Mouse (Mus musculus): ENCODE results near the gene Slc5a10. TPM values are rescaled to one million over a fixed set of nuclear protein-coding genes. Genes with fewer than 3 reads are reported as not detected.

Slc5a10 gene
- polyA plus RNA-seq, 1 experiment: not detected

GRCm38 (mm10) chr11:61747161-61747560 lies 26.5 kb upstream of the Slc5a10 start:
- H3K27me3 ChIP-seq (ENCODE audit: control insufficient read depth, insufficient read depth, insufficient read length): no peaks in the 10 kb centered on the region
- H3K36me3 ChIP-seq (ENCODE audit: control insufficient read depth, insufficient read depth): peaks cover 82% of the 10 kb centered on the region
- no peak overlapping the region for H3K4me3 ChIP-seq (ENCODE audit: insufficient read depth, poor library complexity, severe bottlenecking)
- H3ac ChIP-seq (ENCODE audit: control insufficient read depth, insufficient read length, low read depth): no peak overlapping the region
- no peaks in the 10 kb centered on the region for H3K79me3 ChIP-seq (ENCODE audit: low read depth)
- TF ChIP-seq MYOG (IDR thresholded peaks at IDR 0.05; ENCODE audit: control insufficient read depth, extremely low read depth, insufficient read length): no peak
- no peak for TF ChIP-seq CEBPB (IDR thresholded peaks at IDR 0.05; ENCODE audit: low read depth)
- TF ChIP-seq MAX (IDR thresholded peaks at IDR 0.05): no peak
- TF ChIP-seq FOSL1 (IDR thresholded peaks at IDR 0.05; ENCODE audit: insufficient read depth, low read length, poor library complexity, severe bottlenecking): no peak
- TF ChIP-seq CTCF (IDR thresholded peaks at IDR 0.05; ENCODE audit: control insufficient read depth, insufficient read depth, insufficient read length): no peak
- TF ChIP-seq MYOD1 (IDR thresholded peaks at IDR 0.05; ENCODE audit: control insufficient read depth, insufficient read length, low read depth): no peak
- TF ChIP-seq USF1 (IDR thresholded peaks at IDR 0.05; ENCODE audit: low read depth): no peak
- H3K79me2 ChIP-seq (ENCODE audit: control insufficient read depth, insufficient read depth): no peaks in the 10 kb centered on the region

DNA sequence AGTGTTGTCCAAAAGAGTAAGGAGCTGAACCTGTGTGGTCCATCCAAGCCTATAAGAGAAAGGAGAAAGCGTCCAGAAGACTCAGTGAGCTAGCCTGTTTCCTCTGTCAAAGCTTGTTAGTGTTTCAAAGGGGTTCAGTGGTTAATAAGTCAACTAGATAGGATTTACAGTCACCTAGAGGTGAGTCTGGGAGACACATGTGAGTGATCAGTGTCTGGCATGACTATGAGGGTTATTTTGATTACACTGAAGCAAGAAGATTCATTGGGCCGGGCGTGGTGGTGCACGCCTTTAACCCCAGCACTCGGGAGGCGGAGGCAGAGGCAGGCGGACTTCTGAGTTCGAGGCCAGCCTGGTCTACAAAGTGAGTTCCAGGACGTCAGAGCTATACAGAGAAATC lies 25.2 kb upstream of the Slc5a10 start:
- Histone ChIP-seq H3K36me3 (ENCODE audit: control insufficient read depth, insufficient read depth) (peaks cover 81% of the 10 kb centered on the region), H3K27me3 (ENCODE audit: control insufficient read depth, insufficient read depth, insufficient read length) (no peaks in the 10 kb centered on the region), H3ac (ENCODE audit: control insufficient read depth, insufficient read length, low read depth) (no peak overlapping the region), H3K79me2 (ENCODE audit: control insufficient read depth, insufficient read depth) (no peaks in the 10 kb centered on the region), H3K79me3 (ENCODE audit: low read depth) (no peaks in the 10 kb centered on the region), H3K4me3 (ENCODE audit: insufficient read depth, poor library complexity, severe bottlenecking) (no peak overlapping the region)
- TF ChIP-seq CEBPB (IDR thresholded peaks at IDR 0.05; ENCODE audit: low read depth): no peak
- no peak for TF ChIP-seq MYOD1 (IDR thresholded peaks at IDR 0.05; ENCODE audit: control insufficient read depth, insufficient read length, low read depth)
- TF ChIP-seq MAX (IDR thresholded peaks at IDR 0.05): no peak
- TF ChIP-seq CTCF (IDR thresholded peaks at IDR 0.05; ENCODE audit: control insufficient read depth, insufficient read depth, insufficient read length): no peak
- TF ChIP-seq MYOG (IDR thresholded peaks at IDR 0.05; ENCODE audit: control insufficient read depth, extremely low read depth, insufficient read length): no peak
- TF ChIP-seq FOSL1 (IDR thresholded peaks at IDR 0.05; ENCODE audit: insufficient read depth, low read length, poor library complexity, severe bottlenecking): no peak
- TF ChIP-seq USF1 (IDR thresholded peaks at IDR 0.05; ENCODE audit: low read depth): no peak

DNA sequence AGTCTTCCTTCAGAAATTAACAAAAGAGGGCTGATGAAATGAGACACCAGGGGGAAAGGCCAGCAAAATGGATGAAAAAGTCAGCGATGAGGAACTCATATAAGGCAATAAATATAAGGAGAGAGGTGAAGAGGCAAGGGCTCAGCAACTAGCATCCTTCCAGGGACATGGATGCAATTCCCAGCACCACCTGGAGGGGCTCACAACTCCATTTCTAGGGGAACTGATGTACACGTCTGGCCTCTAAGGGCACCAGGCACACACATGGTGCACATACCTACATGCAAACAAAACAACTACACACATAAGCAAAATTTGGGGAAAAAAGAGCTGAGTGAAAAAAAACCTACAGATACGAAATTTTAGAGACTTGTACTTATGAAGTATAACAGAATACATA lies 23.8 kb upstream of the Slc5a10 start:
- Histone ChIP-seq H3ac (ENCODE audit: control insufficient read depth, insufficient read length, low read depth) (no peak overlapping the region), H3K36me3 (ENCODE audit: control insufficient read depth, insufficient read depth) (peaks cover 83% of the 10 kb centered on the region), H3K79me2 (ENCODE audit: control insufficient read depth, insufficient read depth) (no peaks in the 10 kb centered on the region), H3K79me3 (ENCODE audit: low read depth) (no peaks in the 10 kb centered on the region), H3K27me3 (ENCODE audit: control insufficient read depth, insufficient read depth, insufficient read length) (no peaks in the 10 kb centered on the region), H3K4me3 (ENCODE audit: insufficient read depth, poor library complexity, severe bottlenecking) (no peak overlapping the region)
- TF ChIP-seq MYOD1 (IDR thresholded peaks at IDR 0.05; ENCODE audit: control insufficient read depth, insufficient read length, low read depth) (no peak), MYOG (IDR thresholded peaks at IDR 0.05; ENCODE audit: control insufficient read depth, extremely low read depth, insufficient read length) (no peak), MAX (IDR thresholded peaks at IDR 0.05) (no peak), USF1 (IDR thresholded peaks at IDR 0.05; ENCODE audit: low read depth) (no peak), CTCF (IDR thresholded peaks at IDR 0.05; ENCODE audit: control insufficient read depth, insufficient read depth, insufficient read length) (no peak), CEBPB (IDR thresholded peaks at IDR 0.05; ENCODE audit: low read depth) (no peak)

GRCm38 (mm10) chr11:61743768-61744167 lies 23.1 kb upstream of the Slc5a10 start:
- Histone ChIP-seq H3K36me3 (ENCODE audit: control insufficient read depth, insufficient read depth) (peaks cover 84% of the 10 kb centered on the region), H3ac (ENCODE audit: control insufficient read depth, insufficient read length, low read depth) (no peak overlapping the region), H3K79me2 (ENCODE audit: control insufficient read depth, insufficient read depth) (no peaks in the 10 kb centered on the region), H3K79me3 (ENCODE audit: low read depth) (no peaks in the 10 kb centered on the region), H3K4me3 (ENCODE audit: insufficient read depth, poor library complexity, severe bottlenecking) (no peak overlapping the region), H3K27me3 (ENCODE audit: control insufficient read depth, insufficient read depth, insufficient read length) (no peaks in the 10 kb centered on the region)
- TF ChIP-seq CTCF (IDR thresholded peaks at IDR 0.05; ENCODE audit: control insufficient read depth, insufficient read depth, insufficient read length) (no peak), FOSL1 (IDR thresholded peaks at IDR 0.05; ENCODE audit: insufficient read depth, low read length, poor library complexity, severe bottlenecking) (no peak), CEBPB (IDR thresholded peaks at IDR 0.05; ENCODE audit: low read depth) (no peak), MAX (IDR thresholded peaks at IDR 0.05) (no peak), MYOG (IDR thresholded peaks at IDR 0.05; ENCODE audit: control insufficient read depth, extremely low read depth, insufficient read length) (no peak), USF1 (IDR thresholded peaks at IDR 0.05; ENCODE audit: low read depth) (no peak), MYOD1 (IDR thresholded peaks at IDR 0.05; ENCODE audit: control insufficient read depth, insufficient read length, low read depth) (no peak)

- H3ac ChIP-seq (ENCODE audit: control insufficient read depth, insufficient read length, low read depth): no peak overlapping the region
- H3K27me3 ChIP-seq (ENCODE audit: control insufficient read depth, insufficient read depth, insufficient read length): no peaks in the 10 kb centered on the region
- no peak overlapping the region for H3K4me3 ChIP-seq (ENCODE audit: insufficient read depth, poor library complexity, severe bottlenecking)
- H3K79me2 ChIP-seq (ENCODE audit: control insufficient read depth, insufficient read depth): no peaks in the 10 kb centered on the region
- TF ChIP-seq CTCF (IDR thresholded peaks at IDR 0.05; ENCODE audit: control insufficient read depth, insufficient read depth, insufficient read length) (no peak), MYOD1 (IDR thresholded peaks at IDR 0.05; ENCODE audit: control insufficient read depth, insufficient read length, low read depth) (no peak), MAX (IDR thresholded peaks at IDR 0.05) (no peak), FOSL1 (IDR thresholded peaks at IDR 0.05; ENCODE audit: insufficient read depth, low read length, poor library complexity, severe bottlenecking) (no peak), CEBPB (IDR thresholded peaks at IDR 0.05; ENCODE audit: low read depth) (no peak)
- peaks cover 87% of the 10 kb centered on the region for H3K36me3 ChIP-seq (ENCODE audit: control insufficient read depth, insufficient read depth)
- H3K79me3 ChIP-seq (ENCODE audit: low read depth): no peaks in the 10 kb centered on the region
Observed at GRCm38 (mm10) chr11:61740500-61740899, 19.9 kb upstream of the Slc5a10 start.

- TF ChIP-seq MYOD1 (IDR thresholded peaks at IDR 0.05; ENCODE audit: control insufficient read depth, insufficient read length, low read depth): no peak
- TF ChIP-seq USF1 (IDR thresholded peaks at IDR 0.05; ENCODE audit: low read depth): no peak
- no peak for TF ChIP-seq CEBPB (IDR thresholded peaks at IDR 0.05; ENCODE audit: low read depth)
- no peak for TF ChIP-seq MYOG (IDR thresholded peaks at IDR 0.05; ENCODE audit: control insufficient read depth, extremely low read depth, insufficient read length)
- no peak for TF ChIP-seq CTCF (IDR thresholded peaks at IDR 0.05; ENCODE audit: control insufficient read depth, insufficient read depth, insufficient read length)
- no peak for TF ChIP-seq FOSL1 (IDR thresholded peaks at IDR 0.05; ENCODE audit: insufficient read depth, low read length, poor library complexity, severe bottlenecking)
- TF ChIP-seq MAX (IDR thresholded peaks at IDR 0.05): no peak
- Histone ChIP-seq H3K36me3 (ENCODE audit: control insufficient read depth, insufficient read depth) (peaks cover 89% of the 10 kb centered on the region), H3K79me2 (ENCODE audit: control insufficient read depth, insufficient read depth) (no peaks in the 10 kb centered on the region), H3K27me3 (ENCODE audit: control insufficient read depth, insufficient read depth, insufficient read length) (no peaks in the 10 kb centered on the region), H3ac (ENCODE audit: control insufficient read depth, insufficient read length, low read depth) (no peak overlapping the region), H3K79me3 (ENCODE audit: low read depth) (no peaks in the 10 kb centered on the region), H3K4me3 (ENCODE audit: insufficient read depth, poor library complexity, severe bottlenecking) (no peak overlapping the region)
Observed at GRCm38 (mm10) chr11:61737290-61737689, 16.7 kb upstream of the Slc5a10 start.
